Mouse (Mus musculus): ENCODE data around the gene Abhd11. TPM values are rescaled to one million over a fixed set of nuclear protein-coding genes. Genes with fewer than 3 reads are reported as not detected.
A peak's percentile ranks its signal among the peaks of the same experiment; 100 is the strongest.

Gene Abhd11
- polyA plus RNA-seq, 1 experiment, result 78.4 TPM

GRCm38 (mm10) chr5:134970671-134971070 is 38.3 kb upstream of the Abhd11 start:
- Histone ChIP-seq H3K4me1 (ENCODE audit: control insufficient read depth, insufficient read depth, low read length) (peaks cover 14% of the 10 kb centered on the region), H3K4me3 (replicated peaks; ENCODE audit: extremely low read depth, low read depth, low read length) (no peak overlapping the region)
- 51% methylated on average over 8 of the region's 8 CpGs for WGBS
- DNase-seq, result no peak
- TF ChIP-seq POLR2A (IDR thresholded peaks at IDR 0.05; ENCODE audit: borderline replicate concordance, extremely low read depth, low read depth, low read length) (no peak), CTCF (IDR thresholded peaks at IDR 0.05; ENCODE audit: insufficient read depth, low read length) (no peak)

DNA sequence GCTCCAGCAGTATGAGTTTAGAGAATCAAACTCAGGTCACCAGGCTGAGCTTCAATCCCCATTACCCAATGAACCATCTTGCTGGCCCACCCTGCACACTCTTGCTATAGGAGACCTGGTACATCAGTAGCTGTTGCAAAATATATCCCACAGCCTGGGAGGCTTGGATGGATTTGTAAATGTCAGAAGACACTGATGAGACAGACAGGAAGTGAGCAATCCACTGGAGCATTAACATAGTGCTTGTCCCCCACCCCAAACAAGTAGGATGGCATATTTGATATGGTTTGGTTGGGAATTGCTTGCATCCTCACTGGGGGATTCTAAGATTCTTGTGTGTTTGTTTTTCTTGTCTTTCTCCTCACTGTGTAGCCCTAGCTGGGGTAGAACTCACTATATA is 35.9 kb upstream of the Abhd11 start:
- H3K4me3 ChIP-seq (replicated peaks; ENCODE audit: extremely low read depth, low read depth, low read length), result no peak overlapping the region
- peaks cover 7% of the 10 kb centered on the region for H3K4me1 ChIP-seq (ENCODE audit: control insufficient read depth, insufficient read depth, low read length)
- TF ChIP-seq CTCF (IDR thresholded peaks at IDR 0.05; ENCODE audit: insufficient read depth, low read length) (no peak), POLR2A (IDR thresholded peaks at IDR 0.05; ENCODE audit: borderline replicate concordance, extremely low read depth, low read depth, low read length) (no peak)
- DNase-seq, result no peak

GRCm38 (mm10) chr5:134973526-134973925 is 35.4 kb upstream of the Abhd11 start:
- no peak for DNase-seq
- H3K4me1 ChIP-seq (ENCODE audit: control insufficient read depth, insufficient read depth, low read length), result peaks cover 7% of the 10 kb centered on the region
- no peak for TF ChIP-seq POLR2A (IDR thresholded peaks at IDR 0.05; ENCODE audit: borderline replicate concordance, extremely low read depth, low read depth, low read length)
- no peak for TF ChIP-seq CTCF (IDR thresholded peaks at IDR 0.05; ENCODE audit: insufficient read depth, low read length)
- 70% methylated on average over 7 of the region's 7 CpGs for WGBS
- no peak overlapping the region for H3K4me3 ChIP-seq (replicated peaks; ENCODE audit: extremely low read depth, low read depth, low read length)

- 20% methylated on average over 7 of the region's 7 CpGs for WGBS
- no peak for DNase-seq
- TF ChIP-seq POLR2A (IDR thresholded peaks at IDR 0.05; ENCODE audit: borderline replicate concordance, extremely low read depth, low read depth, low read length) (peak; percentile 25; the same call in 1 of the 2 replicates), CTCF (IDR thresholded peaks at IDR 0.05; ENCODE audit: insufficient read depth, low read length) (no peak)
- peaks cover 7% of the 10 kb centered on the region for H3K4me1 ChIP-seq (ENCODE audit: control insufficient read depth, insufficient read depth, low read length)
- no peak overlapping the region for H3K4me3 ChIP-seq (replicated peaks; ENCODE audit: extremely low read depth, low read depth, low read length)
These were observed 34.7 kb upstream of the Abhd11 start for GRCm38 (mm10) chr5:134974294-134974693.

DNA sequence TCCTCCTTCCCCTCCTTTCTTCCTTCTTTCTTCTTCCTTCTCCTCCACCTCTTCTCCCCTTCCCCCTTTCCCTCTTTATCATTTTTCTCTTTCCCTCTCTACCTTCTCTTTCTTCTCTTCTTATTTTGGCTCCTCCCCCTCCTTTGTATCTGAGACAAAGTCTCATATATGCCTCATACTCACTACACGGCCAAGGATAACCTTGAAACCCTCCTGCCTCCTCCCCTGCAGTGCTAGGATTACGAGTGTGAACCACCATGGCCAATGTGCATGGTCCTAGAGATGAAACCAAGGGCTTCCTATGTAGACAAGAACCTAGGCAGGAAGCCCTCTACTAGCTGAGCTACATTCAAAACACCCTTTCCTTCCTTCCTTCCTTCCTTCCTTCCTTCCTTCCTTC is 34.0 kb upstream of the Abhd11 start:
- 53% methylated on average over 2 of the region's 2 CpGs for WGBS
- Histone ChIP-seq H3K4me1 (ENCODE audit: control insufficient read depth, insufficient read depth, low read length) (peaks cover 7% of the 10 kb centered on the region), H3K4me3 (replicated peaks; ENCODE audit: extremely low read depth, low read depth, low read length) (no peak overlapping the region)
- no peak for TF ChIP-seq POLR2A (IDR thresholded peaks at IDR 0.05; ENCODE audit: borderline replicate concordance, extremely low read depth, low read depth, low read length)
- TF ChIP-seq CTCF (IDR thresholded peaks at IDR 0.05; ENCODE audit: insufficient read depth, low read length), result no peak
- DNase-seq, result no peak

DNA sequence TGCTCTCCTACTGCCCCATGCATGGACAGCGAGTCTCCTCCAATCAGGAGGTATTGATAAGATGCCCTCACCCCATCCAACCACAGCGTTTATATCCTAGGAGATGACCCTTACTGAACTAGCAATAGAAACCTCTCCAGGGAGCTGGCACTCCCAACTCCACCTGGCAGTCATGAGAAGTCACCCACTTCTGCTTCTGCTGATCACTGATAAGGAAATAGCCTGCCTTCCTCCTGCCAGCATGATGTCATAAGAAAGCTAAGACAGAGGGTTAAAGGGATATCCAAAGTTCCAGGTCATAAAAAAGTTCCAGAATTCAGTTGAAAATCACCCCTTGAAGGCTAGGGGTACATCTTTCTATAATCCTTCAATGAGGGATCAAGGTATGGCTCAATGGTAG is 32.8 kb upstream of the Abhd11 start:
- peaks cover 7% of the 10 kb centered on the region for H3K4me1 ChIP-seq (ENCODE audit: control insufficient read depth, insufficient read depth, low read length)
- no peak for DNase-seq
- TF ChIP-seq POLR2A (IDR thresholded peaks at IDR 0.05; ENCODE audit: borderline replicate concordance, extremely low read depth, low read depth, low read length), result no peak
- no peak for TF ChIP-seq CTCF (IDR thresholded peaks at IDR 0.05; ENCODE audit: insufficient read depth, low read length)
- no peak overlapping the region for H3K4me3 ChIP-seq (replicated peaks; ENCODE audit: extremely low read depth, low read depth, low read length)
- WGBS, result 70% methylated on average over 2 of the region's 2 CpGs

- TF ChIP-seq CTCF (IDR thresholded peaks at IDR 0.05; ENCODE audit: insufficient read depth, low read length), result no peak
- TF ChIP-seq POLR2A (IDR thresholded peaks at IDR 0.05; ENCODE audit: borderline replicate concordance, extremely low read depth, low read depth, low read length), result no peak
- Histone ChIP-seq H3K4me3 (replicated peaks; ENCODE audit: extremely low read depth, low read depth, low read length) (no peak overlapping the region), H3K4me1 (ENCODE audit: control insufficient read depth, insufficient read depth, low read length) (peaks cover 7% of the 10 kb centered on the region)
- DNase-seq, result no peak
- 81% methylated on average over 14 of the region's 14 CpGs for WGBS
These were observed 32.2 kb upstream of the Abhd11 start for GRCm38 (mm10) chr5:134976577-134977250.

- 71% methylated on average over 4 of the region's 4 CpGs for WGBS
- DNase-seq, result no peak
- no peak overlapping the region for H3K4me3 ChIP-seq (replicated peaks; ENCODE audit: extremely low read depth, low read depth, low read length)
- TF ChIP-seq CTCF (IDR thresholded peaks at IDR 0.05; ENCODE audit: insufficient read depth, low read length), result no peak
- no peak for TF ChIP-seq POLR2A (IDR thresholded peaks at IDR 0.05; ENCODE audit: borderline replicate concordance, extremely low read depth, low read depth, low read length)
- H3K4me1 ChIP-seq (ENCODE audit: control insufficient read depth, insufficient read depth, low read length), result peaks cover 7% of the 10 kb centered on the region
These were observed 31.1 kb upstream of the Abhd11 start for GRCm38 (mm10) chr5:134977837-134978236.

DNA sequence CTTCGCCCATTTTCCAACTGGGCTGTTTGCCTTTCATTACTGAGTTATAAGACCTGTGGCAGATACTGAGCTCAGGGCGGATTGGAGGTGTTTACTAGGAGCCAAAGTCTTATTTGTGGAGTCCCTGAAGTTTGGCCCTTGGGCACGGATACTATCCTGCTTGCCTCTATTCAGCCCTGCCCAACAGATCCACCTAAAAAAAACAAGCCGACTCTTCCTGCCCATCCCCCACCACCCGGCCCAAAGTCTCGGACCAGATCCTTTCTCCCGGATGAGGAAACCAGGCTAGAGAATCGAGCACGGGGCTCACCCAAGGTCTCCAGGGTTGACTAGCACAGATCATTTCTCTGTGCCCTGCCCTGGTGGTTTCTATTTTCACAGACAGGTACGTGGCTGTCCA is 27.8 kb upstream of the Abhd11 start:
- TF ChIP-seq POLR2A (IDR thresholded peaks at IDR 0.05; ENCODE audit: borderline replicate concordance, extremely low read depth, low read depth, low read length) (no peak), CTCF (IDR thresholded peaks at IDR 0.05; ENCODE audit: insufficient read depth, low read length) (no peak)
- 48% methylated on average over 10 of the region's 10 CpGs for WGBS
- peaks cover 4% of the 10 kb centered on the region; the same call in 1 of the 2 replicates for H3K4me1 ChIP-seq (ENCODE audit: control insufficient read depth, insufficient read depth, low read length)
- H3K4me3 ChIP-seq (replicated peaks; ENCODE audit: extremely low read depth, low read depth, low read length), result no peak overlapping the region
- no peak for DNase-seq

- 85% methylated on average over 1 of the region's 1 CpGs for WGBS
These were observed 25.8 kb upstream of the Abhd11 start for GRCm38 (mm10) chr5:134983111-134983510.

More at GRCm38 (mm10) chr5:134983111-134983510, 25.8 kb upstream of the Abhd11 start:
- TF ChIP-seq CTCF (IDR thresholded peaks at IDR 0.05; ENCODE audit: insufficient read depth, low read length) (no peak), POLR2A (IDR thresholded peaks at IDR 0.05; ENCODE audit: borderline replicate concordance, extremely low read depth, low read depth, low read length) (no peak)
- peaks cover 9% of the 10 kb centered on the region; the same call in 1 of the 2 replicates for H3K4me1 ChIP-seq (ENCODE audit: control insufficient read depth, insufficient read depth, low read length)
- DNase-seq, result no peak
- no peak overlapping the region for H3K4me3 ChIP-seq (replicated peaks; ENCODE audit: extremely low read depth, low read depth, low read length)

Measured in lung, adult 2 months (tissue).